Mouse (Mus musculus) neural tube, embryonic 14.5 days (tissue): ENCODE data around the gene Eva1c. TPM values are rescaled to one million over a fixed set of nuclear protein-coding genes. Genes with fewer than 3 reads are reported as not detected.

Source experiments
- ATAC-seq: fragments of 200-750 bp; cut with Nextera tagmentation; 2 replicates; pipeline ENCODE4 v1.8.0; 2017; ENCODE audit warnings: low read depth, mild to moderate bottlenecking, moderate TSS enrichment, moderate library complexity
- H3K27ac ChIP-seq: fragments of 300-500 bp; sonication (generic); 2 replicates; pipeline ENCODE4 v1.5.1; 2014; ENCODE audit warnings: low read depth, mild to moderate bottlenecking, control low read depth, low read length, moderate library complexity, mixed read lengths
- H3K27me3 ChIP-seq: fragments of 300-500 bp; sonication (generic); 2 replicates; pipeline ENCODE4 v1.6.1; 2014; ENCODE audit warnings: low read length; ENCODE audit not compliant: control insufficient read depth, insufficient read depth
- H3K36me3 ChIP-seq: fragments of 300-500 bp; sonication (generic); 2 replicates; pipeline ENCODE4 v1.6.1; 2014; ENCODE audit warnings: low read length, mixed read lengths; ENCODE audit not compliant: control insufficient read depth, insufficient read depth
- H3K4me1 ChIP-seq: fragments of 300-500 bp; sonication (generic); 2 replicates; pipeline ENCODE4 v1.6.1; 2014; ENCODE audit warnings: low read length; ENCODE audit not compliant: control insufficient read depth, insufficient read depth
- H3K4me2 ChIP-seq: fragments of 300-500 bp; sonication (generic); 2 replicates; pipeline ENCODE4 v1.6.1; 2014; ENCODE audit warnings: mild to moderate bottlenecking, low read depth, low read length, control low read depth
- H3K4me3 ChIP-seq: fragments of 300-500 bp; sonication (generic); 2 replicates; pipeline ENCODE4 v1.5.1; 2014; ENCODE audit warnings: low read depth, low read length, control low read depth, mixed read lengths
- H3K9ac ChIP-seq: fragments of 300-500 bp; sonication (generic); replicated peaks from 2 replicates; pipeline ENCODE4 v1.6.1; 2014; ENCODE audit warnings: low read depth, mild to moderate bottlenecking, control low read depth, low read length, mixed read lengths
- H3K9me3 ChIP-seq: fragments of 300-500 bp; sonication (generic); 2 replicates; pipeline ENCODE4 v1.6.1; 2016; ENCODE audit warnings: low read length; ENCODE audit not compliant: control insufficient read depth
- WGBS: fragments of 180-500 bp; shearing (Covaris S2); extraction: QIAGEN DNeasy Blood & Tissue Kit; methylation state at CpG from one replicate; pipeline ENCODE4 v1.1.7; 2014; 5-methylcytosine and 5-hydroxymethylcytosine counted together
- polyA plus RNA-seq: library from polyadenylated mRNA; unstranded; fragments of >200 nt; fragmentation: Nextera tagmentation; extraction: Ambion mirVana; gene quantifications from 2 replicates; pipeline ENCODE4 v1.2.1, GENCODE M21; 2014

Eva1c gene
- polyA plus RNA-seq, 1 experiment from 2014 or later = 2.2 TPM

GRCm38 (mm10) chr16:90910855-90911533 lies 84.5 kb downstream of the Eva1c start:
- Histone ChIP-seq H3K4me2 (no peak overlapping the region), H3K27ac (no peak overlapping the region), H3K9ac (no peak overlapping the region), H3K4me3 (no peak overlapping the region), H3K9me3 (no peaks in the 10 kb centered on the region), H3K4me1 (no peaks in the 10 kb centered on the region), H3K27me3 (no peaks in the 10 kb centered on the region), H3K36me3 (no peaks in the 10 kb centered on the region)
- 86% methylated on average over 17 of the region's 17 CpGs for WGBS
- ATAC-seq = no peak

GRCm38 (mm10) chr16:90911766-90912165 lies 85.2 kb downstream of the Eva1c start:
- no peak overlapping the region for H3K4me3 ChIP-seq
- no peak overlapping the region for H3K4me2 ChIP-seq
- no peaks in the 10 kb centered on the region for H3K27me3 ChIP-seq
- H3K9me3 ChIP-seq = no peaks in the 10 kb centered on the region
- no peak for ATAC-seq
- H3K27ac ChIP-seq = no peak overlapping the region
- no peaks in the 10 kb centered on the region for H3K36me3 ChIP-seq
- 86% methylated on average over 13 of the region's 13 CpGs for WGBS
- H3K9ac ChIP-seq = no peak overlapping the region
- H3K4me1 ChIP-seq = no peaks in the 10 kb centered on the region

DNA sequence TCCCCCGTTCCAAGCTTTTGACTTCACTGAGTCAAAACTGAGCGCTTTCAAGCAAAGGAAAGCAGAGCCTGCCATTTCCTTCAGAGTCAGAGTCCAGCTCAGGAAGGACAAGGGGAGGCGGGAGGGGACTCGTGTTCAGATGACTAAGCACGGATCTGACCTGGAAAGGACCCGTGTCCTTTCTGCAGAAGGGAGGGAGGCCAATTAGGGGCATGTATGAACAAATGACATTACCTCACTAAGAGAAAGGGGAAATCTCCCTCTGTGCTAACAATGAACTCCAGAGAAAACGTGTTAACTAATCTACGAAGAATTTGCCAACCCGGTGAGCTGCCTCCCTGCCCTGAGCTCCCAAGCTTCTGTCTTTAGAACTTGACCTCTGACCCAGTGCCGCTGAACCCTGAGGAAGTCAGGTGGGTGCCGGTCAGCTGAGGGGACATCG lies 89.5 kb downstream of the Eva1c start:
- no peaks in the 10 kb centered on the region for H3K9me3 ChIP-seq
- H3K27ac ChIP-seq = no peak overlapping the region
- no peak overlapping the region for H3K4me2 ChIP-seq
- ATAC-seq = no peak
- H3K27me3 ChIP-seq = no peaks in the 10 kb centered on the region
- no peak overlapping the region for H3K9ac ChIP-seq
- no peaks in the 10 kb centered on the region for H3K4me1 ChIP-seq
- no peaks in the 10 kb centered on the region for H3K36me3 ChIP-seq
- WGBS = 51% methylated on average over 12 of the region's 12 CpGs
- H3K4me3 ChIP-seq = no peak overlapping the region

- 88% methylated on average over 8 of the region's 8 CpGs for WGBS
- Histone ChIP-seq H3K4me3 (no peak overlapping the region), H3K9ac (no peak overlapping the region), H3K27me3 (no peaks in the 10 kb centered on the region), H3K36me3 (no peaks in the 10 kb centered on the region), H3K4me2 (no peak overlapping the region), H3K9me3 (no peaks in the 10 kb centered on the region), H3K4me1 (no peaks in the 10 kb centered on the region), H3K27ac (no peak overlapping the region)
- ATAC-seq = no peak
Observed at GRCm38 (mm10) chr16:90917156-90917555, 90.6 kb downstream of the Eva1c start.

- Histone ChIP-seq H3K4me1 (no peaks in the 10 kb centered on the region), H3K4me2 (no peak overlapping the region), H3K9me3 (no peaks in the 10 kb centered on the region), H3K27ac (no peak overlapping the region), H3K27me3 (no peaks in the 10 kb centered on the region), H3K9ac (no peak overlapping the region), H3K36me3 (no peaks in the 10 kb centered on the region; the same call in 1 of the 2 replicates), H3K4me3 (no peak overlapping the region)
- WGBS = 56% methylated on average over 10 of the region's 10 CpGs
- ATAC-seq = peak; percentile 45; the same call in 1 of the 2 replicates
Observed at GRCm38 (mm10) chr16:90921471-90922159, 95.1 kb downstream of the Eva1c start.

DNA sequence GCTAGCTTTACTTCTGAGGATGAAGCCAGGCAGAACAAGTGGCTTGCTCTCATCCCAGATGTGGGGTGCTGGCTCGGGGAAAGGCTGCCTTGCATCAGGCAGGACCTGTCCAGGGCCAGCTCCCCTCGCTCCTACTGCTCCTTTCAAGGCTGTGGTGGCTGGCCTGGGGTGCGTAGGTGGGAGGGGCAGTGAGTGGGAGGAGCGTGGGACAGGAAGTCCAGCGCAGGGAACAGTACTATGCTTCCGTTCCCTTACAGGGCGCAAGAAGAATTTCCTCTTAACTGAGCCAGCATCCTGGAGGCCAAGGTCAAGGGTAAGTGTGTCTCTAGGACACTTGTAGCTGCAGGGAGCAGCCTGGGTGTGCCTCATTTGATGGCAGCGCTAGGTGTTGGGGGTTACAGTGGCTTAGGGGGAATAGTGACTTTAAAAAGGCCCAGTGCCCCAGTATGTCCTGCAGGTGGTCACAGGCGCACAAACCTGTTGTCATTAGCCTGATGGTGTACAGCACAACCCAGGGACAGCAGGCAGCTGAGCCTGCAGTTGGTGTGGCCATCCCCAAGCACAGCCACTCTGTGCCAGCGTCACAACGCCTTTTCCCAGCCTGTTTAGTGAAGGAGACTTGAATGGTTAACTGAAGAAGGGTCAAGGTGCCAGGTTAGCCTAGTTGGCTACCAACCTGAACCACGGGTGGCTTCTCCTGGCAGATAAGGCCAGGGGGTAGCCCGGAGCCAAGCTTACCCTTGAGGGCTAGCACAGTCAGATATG lies 98.3 kb downstream of the Eva1c start:
- no peaks in the 10 kb centered on the region for H3K27me3 ChIP-seq
- no peak overlapping the region for H3K9ac ChIP-seq
- no peak overlapping the region for H3K4me2 ChIP-seq
- 90% methylated on average over 13 of the region's 13 CpGs for WGBS
- no peaks in the 10 kb centered on the region for H3K4me1 ChIP-seq
- H3K27ac ChIP-seq = no peak overlapping the region
- H3K36me3 ChIP-seq = peaks cover 3% of the 10 kb centered on the region; the same call in 1 of the 2 replicates
- H3K9me3 ChIP-seq = no peaks in the 10 kb centered on the region
- no peak; the same call in 1 of the 2 replicates for ATAC-seq
- no peak overlapping the region for H3K4me3 ChIP-seq

DNA sequence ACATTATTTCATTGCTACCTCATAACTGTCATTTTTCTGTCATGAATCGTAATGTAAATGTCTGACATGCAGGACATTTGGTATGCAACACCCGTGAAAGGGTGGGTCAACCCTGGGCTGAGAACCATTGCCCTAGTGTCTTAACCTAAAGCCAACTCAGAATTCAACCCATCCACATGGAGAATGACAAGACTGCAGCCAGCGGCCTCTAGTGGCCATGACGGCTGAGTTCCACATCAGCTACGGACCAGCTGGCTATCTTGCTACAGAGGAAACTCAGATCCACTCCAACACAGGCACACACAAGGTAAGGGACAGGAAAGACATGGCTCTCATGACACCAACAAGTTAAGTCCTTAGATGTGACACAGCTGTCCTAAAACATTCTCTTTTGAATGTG lies 98.9 kb downstream of the Eva1c start:
- H3K9me3 ChIP-seq = no peaks in the 10 kb centered on the region
- WGBS = 28% methylated on average over 5 of the region's 5 CpGs
- no peak overlapping the region for H3K27ac ChIP-seq
- H3K27me3 ChIP-seq = no peaks in the 10 kb centered on the region
- no peak overlapping the region for H3K4me3 ChIP-seq
- H3K36me3 ChIP-seq = peaks cover 3% of the 10 kb centered on the region; the same call in 1 of the 2 replicates
- no peak overlapping the region for H3K9ac ChIP-seq
- no peaks in the 10 kb centered on the region for H3K4me1 ChIP-seq
- H3K4me2 ChIP-seq = no peak overlapping the region
- ATAC-seq = peak; percentile 56

DNA sequence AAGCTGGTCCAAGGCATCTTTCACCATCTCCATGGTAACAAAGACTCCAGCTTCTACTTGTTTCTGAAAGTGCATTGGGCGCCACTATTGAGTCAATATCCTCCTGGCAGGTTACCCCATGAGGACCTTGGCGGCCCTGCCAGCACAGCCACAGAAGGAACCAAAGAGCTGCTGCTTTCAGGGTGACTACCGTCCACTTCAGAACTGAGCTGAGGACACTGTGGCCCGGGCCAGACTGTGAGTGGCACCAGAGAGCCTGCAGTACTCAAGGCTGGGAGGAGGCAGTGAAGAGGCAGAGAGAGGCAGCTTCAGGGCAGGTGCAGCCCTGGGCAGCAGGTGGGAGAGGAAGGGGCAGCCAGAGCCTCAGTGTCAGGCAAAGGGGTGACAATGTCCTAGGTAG lies 100.9 kb downstream of the Eva1c start:
- no peak for ATAC-seq
- 87% methylated on average over 4 of the region's 4 CpGs for WGBS

More for the DNA sequence above, 100.9 kb downstream of the Eva1c start:
- Histone ChIP-seq H3K9me3 (no peaks in the 10 kb centered on the region), H3K4me2 (no peak overlapping the region), H3K4me1 (no peaks in the 10 kb centered on the region), H3K27ac (no peak overlapping the region), H3K4me3 (no peak overlapping the region), H3K9ac (no peak overlapping the region), H3K27me3 (no peaks in the 10 kb centered on the region), H3K36me3 (peaks cover 3% of the 10 kb centered on the region; the same call in 1 of the 2 replicates)
